In the genomic region with DNA sequence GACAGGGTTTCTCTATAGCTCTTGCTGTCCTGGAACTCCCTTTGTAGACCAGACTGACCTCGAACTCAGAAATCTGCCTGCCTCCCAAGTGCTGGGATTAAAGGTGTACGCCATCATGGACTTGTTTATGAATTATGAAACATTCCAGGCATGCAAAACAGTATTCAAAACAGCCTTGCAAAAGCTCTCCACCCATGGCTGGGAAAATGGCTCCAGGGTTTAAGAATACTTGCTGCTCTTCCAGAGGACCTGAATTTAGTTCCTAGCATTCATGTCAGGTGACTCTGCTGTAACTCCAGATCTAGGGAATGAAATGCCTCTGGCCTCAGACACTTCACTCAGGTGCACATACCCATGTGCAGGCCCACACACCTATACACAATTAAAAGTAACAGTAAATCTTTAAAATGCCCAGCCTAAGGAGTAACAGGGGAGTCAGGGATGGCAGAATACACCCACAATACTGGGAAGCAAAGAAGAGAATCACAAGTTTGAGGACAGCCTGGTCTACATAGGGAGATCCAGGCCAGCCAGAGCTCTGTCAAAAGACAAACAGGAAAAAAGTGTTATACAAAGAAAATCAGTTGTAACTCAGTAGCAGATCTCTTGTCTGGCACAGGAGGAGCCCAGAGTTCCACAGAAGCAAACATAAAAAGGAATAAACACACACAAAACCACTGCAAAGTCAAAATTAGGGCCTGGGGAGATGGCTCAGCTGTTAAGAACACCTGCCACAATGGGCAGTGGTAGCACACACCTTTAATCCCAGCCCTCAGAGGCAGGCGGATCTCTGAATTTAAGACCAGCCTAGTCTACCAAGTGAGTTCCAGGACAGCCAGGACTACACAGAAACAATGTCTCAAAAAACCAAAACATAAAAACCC, we compare ENCODE assay signal across 21 mouse cellular contexts. TPM values are rescaled to one million over a fixed set of nuclear protein-coding genes. Genes with fewer than 3 reads are reported as not detected.
DNase-seq lines count a peak whose midpoint lies in the region; ATAC-seq and TF ChIP-seq lines count a peak whose summit lies in the region.
"Had no signal": no experiment of that assay in that cellular context is flagged by ENCODE, and none has a peak within 500 bp of the region (broad histone marks: within the 10 kb centered on the region; RNA-seq: fewer than 3 reads in every experiment).

No protein-coding gene starts in this region.

- no peak for TF ChIP-seq POLR2A in myocyte (IDR thresholded peaks at IDR 0.05; ENCODE audit: insufficient read length, low read depth)

- H3K27me3 ChIP-seq in forebrain, embryonic 12.5 days, result no peaks in the 10 kb centered on the region
- H3K27me3 ChIP-seq in forebrain, embryonic 11.5 days (ENCODE audit: control insufficient read depth, insufficient read depth, low read length), result no peaks in the 10 kb centered on the region
- no peaks in the 10 kb centered on the region for H3K27me3 ChIP-seq in lung, postnatal 0 days (replicated peaks; ENCODE audit: insufficient read depth, low read length)
- no peaks in the 10 kb centered on the region for H3K27me3 ChIP-seq in myocyte (ENCODE audit: control insufficient read depth, insufficient read depth, insufficient read length)
- H3K27me3 ChIP-seq in hindbrain, embryonic 12.5 days, result no peaks in the 10 kb centered on the region
- H3K27me3 ChIP-seq: heart, embryonic 15.5 days; kidney, embryonic 15.5 days; limb, embryonic 12.5 days; neural tube, embryonic 13.5 days had no signal

- 60% methylated on average over 3 of the region's 3 CpGs for WGBS in forebrain, embryonic 12.5 days
- 69% methylated on average over 3 of the region's 3 CpGs for WGBS in forebrain, embryonic 11.5 days
- 54% methylated on average over 3 of the region's 3 CpGs for WGBS in lung, postnatal 0 days
- WGBS in hindbrain, embryonic 12.5 days, result 78% methylated on average over 3 of the region's 3 CpGs

- DNase-seq in forebrain, embryonic 11.5 days (ENCODE audit: low spot score), result no peak
- DNase-seq in lung, postnatal 0 days (ENCODE audit: low spot score), result peak; percentile 13
- no peak for DNase-seq in lung, postnatal 25 days (ENCODE audit: low spot score)
- peak; percentile 42 for DNase-seq in ZHBTc4 (ENCODE audit: low read depth, low spot score)
- DNase-seq in frontal cortex, postnatal 10 days (ENCODE audit: low spot score in 2 of 2), result no peak
- DNase-seq: adrenal gland, postnatal 25 days; cerebellum, postnatal 25 days; right cerebral cortex, postnatal 4 days had no signal

- no peak for ATAC-seq in forebrain, embryonic 12.5 days (ENCODE audit: low FRiP score)
- ATAC-seq in forebrain, embryonic 11.5 days (replicated peaks; ENCODE audit: low FRiP score), result no peak
- ATAC-seq in lung, postnatal 0 days, result no peak
- no peak for ATAC-seq in hindbrain, embryonic 12.5 days (ENCODE audit: low FRiP score)

- H3K36me3 ChIP-seq in forebrain, embryonic 12.5 days (replicated peaks), result peaks cover 50% of the 10 kb centered on the region
- peaks cover 13% of the 10 kb centered on the region; the same call in 1 of the 2 replicates for H3K36me3 ChIP-seq in forebrain, embryonic 11.5 days (ENCODE audit: control insufficient read depth, insufficient read depth, low read length)
- peaks cover 19% of the 10 kb centered on the region for H3K36me3 ChIP-seq in lung, postnatal 0 days (ENCODE audit: insufficient read depth, low read length)
- H3K36me3 ChIP-seq in myocyte (ENCODE audit: control insufficient read depth, insufficient read depth), result peaks cover 35% of the 10 kb centered on the region
- H3K36me3 ChIP-seq in hindbrain, embryonic 12.5 days, result peaks cover 36% of the 10 kb centered on the region

- H3K79me2 ChIP-seq in myocyte (ENCODE audit: control insufficient read depth, insufficient read depth), result peaks cover 15% of the 10 kb centered on the region

- H3K4me3 ChIP-seq in forebrain, embryonic 12.5 days (replicated peaks), result no peak overlapping the region
- H3K4me3 ChIP-seq in forebrain, embryonic 11.5 days (ENCODE audit: low read depth, low read length), result no peak overlapping the region
- H3K4me3 ChIP-seq in lung, postnatal 0 days (ENCODE audit: low read depth, low read length), result no peak overlapping the region
- no peak overlapping the region for H3K4me3 ChIP-seq in myocyte
- no peak overlapping the region for H3K4me3 ChIP-seq in hindbrain, embryonic 12.5 days
- H3K4me3 ChIP-seq: embryonic facial prominence, embryonic 10.5 days; heart, embryonic 15.5 days; kidney, embryonic 15.5 days; left cerebral cortex, adult 2 months; limb, embryonic 12.5 days; neural tube, embryonic 13.5 days had no signal

- no peaks in the 10 kb centered on the region for H3K9me3 ChIP-seq in forebrain, embryonic 12.5 days
- no peaks in the 10 kb centered on the region for H3K9me3 ChIP-seq in forebrain, embryonic 11.5 days (ENCODE audit: control insufficient read depth, low read length)
- H3K9me3 ChIP-seq in lung, postnatal 0 days (ENCODE audit: low read length), result no peaks in the 10 kb centered on the region
- no peaks in the 10 kb centered on the region for H3K9me3 ChIP-seq in hindbrain, embryonic 12.5 days (replicated peaks)
- H3K9me3 ChIP-seq: embryonic facial prominence, embryonic 10.5 days; heart, embryonic 15.5 days; kidney, embryonic 15.5 days; limb, embryonic 12.5 days; neural tube, embryonic 13.5 days had no signal

- no peak overlapping the region for H3K9ac ChIP-seq in forebrain, embryonic 12.5 days
- H3K9ac ChIP-seq in forebrain, embryonic 11.5 days (ENCODE audit: low read length), result no peak overlapping the region
- H3K9ac ChIP-seq in lung, postnatal 0 days (replicated peaks; ENCODE audit: low read depth), result no peak overlapping the region
- no peak overlapping the region for H3K9ac ChIP-seq in hindbrain, embryonic 12.5 days
- H3K9ac ChIP-seq: heart, embryonic 15.5 days; kidney, embryonic 15.5 days; limb, embryonic 12.5 days; neural tube, embryonic 13.5 days had no signal

- H3K4me1 ChIP-seq in forebrain, embryonic 12.5 days, result peaks cover 16% of the 10 kb centered on the region
- H3K4me1 ChIP-seq in forebrain, embryonic 11.5 days (replicated peaks; ENCODE audit: control insufficient read depth, insufficient read depth, low read length), result peaks cover 6% of the 10 kb centered on the region; the same call in 1 of the 2 replicates
- peaks cover 9% of the 10 kb centered on the region for H3K4me1 ChIP-seq in lung, postnatal 0 days (ENCODE audit: insufficient read depth, low read depth, low read length)
- peaks cover 13% of the 10 kb centered on the region for H3K4me1 ChIP-seq in hindbrain, embryonic 12.5 days

- TF ChIP-seq CTCF in lung, postnatal 0 days (IDR thresholded peaks at IDR 0.05), result no peak

- H3K27ac ChIP-seq in forebrain, embryonic 12.5 days, result 0 out of 2 replicates have a peak overlapping the region, but pooled peaks have one; percentile 8
- H3K27ac ChIP-seq in forebrain, embryonic 11.5 days (ENCODE audit: low read depth, low read length), result no peak overlapping the region
- peak overlapping the region; percentile 75 for H3K27ac ChIP-seq in lung, postnatal 0 days (ENCODE audit: low read length)
- no peak overlapping the region for H3K27ac ChIP-seq in hindbrain, embryonic 12.5 days
- H3K27ac ChIP-seq: embryonic facial prominence, embryonic 10.5 days; heart, embryonic 15.5 days; left cerebral cortex, adult 2 months; limb, embryonic 12.5 days; neural tube, embryonic 13.5 days had no signal

- H3K4me2 ChIP-seq in forebrain, embryonic 12.5 days, result no peak overlapping the region
- H3K4me2 ChIP-seq in forebrain, embryonic 11.5 days (ENCODE audit: low read depth, low read length, severe bottlenecking), result no peak overlapping the region
- H3K4me2 ChIP-seq in lung, postnatal 0 days (replicated peaks; ENCODE audit: low read depth, low read length), result no peak overlapping the region
- no peak overlapping the region for H3K4me2 ChIP-seq in myocyte (ENCODE audit: low read depth)
- H3K4me2 ChIP-seq in hindbrain, embryonic 12.5 days (replicated peaks), result no peak overlapping the region
- H3K4me2 ChIP-seq: heart, embryonic 15.5 days; kidney, embryonic 15.5 days; limb, embryonic 12.5 days; neural tube, embryonic 13.5 days had no signal

- H3ac ChIP-seq in myocyte (ENCODE audit: control insufficient read depth, insufficient read length), result no peak overlapping the region

- no peak for TF ChIP-seq EP300 in lung, postnatal 0 days (IDR thresholded peaks at IDR 0.05)

RNA-seq across cellular contexts. Expression of a gene that starts 5.7 kb away (rescaled TPM):
- polyA plus RNA-seq in forebrain, embryonic 12.5 days (2016; fragmentation: Nextera tagmentation; extraction: Ambion mirVana), result 0.22 TPM in 1 of 2 replicates, not detected in the other
- 0.31 and 0.37 TPM in 2 replicates for polyA plus RNA-seq in forebrain, embryonic 11.5 days (2014; fragmentation: Nextera tagmentation; extraction: Ambion mirVana)
- 3.2 and 4.3 TPM in 2 replicates for polyA plus RNA-seq in lung, postnatal 0 days (2015; fragmentation: Nextera tagmentation; extraction: Ambion mirVana)
- 0.12 TPM for polyA plus RNA-seq in myocyte (2012; fragmentation: generic; extraction: Trizol)
- 0.23 and 0.36 TPM in 2 replicates for polyA plus RNA-seq in hindbrain, embryonic 12.5 days (2016; fragmentation: Nextera tagmentation; extraction: Ambion mirVana)

RNA-seq across cellular contexts. Expression of a gene that starts 7.3 kb away (rescaled TPM):
- 1,399 and 1,518 TPM in 2 replicates for polyA plus RNA-seq in forebrain, embryonic 12.5 days (2016; fragmentation: Nextera tagmentation; extraction: Ambion mirVana)
- polyA plus RNA-seq in forebrain, embryonic 11.5 days (2014; fragmentation: Nextera tagmentation; extraction: Ambion mirVana), result 1,722 and 1,731 TPM in 2 replicates
- 2,947 and 3,302 TPM in 2 replicates for polyA plus RNA-seq in lung, postnatal 0 days (2015; fragmentation: Nextera tagmentation; extraction: Ambion mirVana)
- polyA plus RNA-seq in myocyte (2012; fragmentation: generic; extraction: Trizol), result 1,912 TPM
- 1,212 and 1,459 TPM in 2 replicates for polyA plus RNA-seq in hindbrain, embryonic 12.5 days (2016; fragmentation: Nextera tagmentation; extraction: Ambion mirVana)

RNA-seq across cellular contexts. Expression of a gene that starts 11.2 kb away (rescaled TPM):
- 68.3 and 73.5 TPM in 2 replicates for polyA plus RNA-seq in forebrain, embryonic 12.5 days (2016; fragmentation: Nextera tagmentation; extraction: Ambion mirVana)
- polyA plus RNA-seq in forebrain, embryonic 11.5 days (2014; fragmentation: Nextera tagmentation; extraction: Ambion mirVana), result 65.7 and 69.5 TPM in 2 replicates
- polyA plus RNA-seq in lung, postnatal 0 days (2015; fragmentation: Nextera tagmentation; extraction: Ambion mirVana), result 123 and 143 TPM in 2 replicates
- 51.4 TPM for polyA plus RNA-seq in myocyte (2012; fragmentation: generic; extraction: Trizol)
- polyA plus RNA-seq in hindbrain, embryonic 12.5 days (2016; fragmentation: Nextera tagmentation; extraction: Ambion mirVana), result 91.2 and 91.8 TPM in 2 replicates

RNA-seq across cellular contexts. Expression of a gene that starts 21.6 kb away (rescaled TPM):
- polyA plus RNA-seq in forebrain, embryonic 12.5 days (2016; fragmentation: Nextera tagmentation; extraction: Ambion mirVana), result 0.24 TPM in 1 of 2 replicates, not detected in the other
- not detected in 2 replicates for polyA plus RNA-seq in forebrain, embryonic 11.5 days (2014; fragmentation: Nextera tagmentation; extraction: Ambion mirVana)
- not detected in 2 replicates for polyA plus RNA-seq in lung, postnatal 0 days (2015; fragmentation: Nextera tagmentation; extraction: Ambion mirVana)
- not detected for polyA plus RNA-seq in myocyte (2012; fragmentation: generic; extraction: Trizol)
- polyA plus RNA-seq in hindbrain, embryonic 12.5 days (2016; fragmentation: Nextera tagmentation; extraction: Ambion mirVana), result 0.27 TPM in 1 of 2 replicates, not detected in the other
- polyA plus RNA-seq: activated CD4-positive, CD25-positive, alpha-beta regulatory T cell, adult 4 months; embryonic facial prominence, embryonic 10.5 days; heart, embryonic 15.5 days; intestine, embryonic 14.5 days; kidney, embryonic 15.5 days; limb, embryonic 12.5 days; neural tube, embryonic 13.5 days had no signal

RNA-seq across cellular contexts. Expression of a gene that starts 21.7 kb away (rescaled TPM):
- polyA plus RNA-seq in forebrain, embryonic 12.5 days (2016; fragmentation: Nextera tagmentation; extraction: Ambion mirVana), result not detected in 2 replicates
- polyA plus RNA-seq in forebrain, embryonic 11.5 days (2014; fragmentation: Nextera tagmentation; extraction: Ambion mirVana), result not detected in 2 replicates
- not detected in 2 replicates for polyA plus RNA-seq in lung, postnatal 0 days (2015; fragmentation: Nextera tagmentation; extraction: Ambion mirVana)
- polyA plus RNA-seq in myocyte (2012; fragmentation: generic; extraction: Trizol), result not detected
- not detected in 2 replicates for polyA plus RNA-seq in hindbrain, embryonic 12.5 days (2016; fragmentation: Nextera tagmentation; extraction: Ambion mirVana)
- polyA plus RNA-seq: activated CD4-positive, CD25-positive, alpha-beta regulatory T cell, adult 4 months; embryonic facial prominence, embryonic 10.5 days; heart, embryonic 15.5 days; hindbrain, embryonic 11.5 days; intestine, embryonic 14.5 days; kidney, embryonic 15.5 days; limb, embryonic 12.5 days; neural tube, embryonic 13.5 days; thymus, postnatal 0 days had no signal

Comparison
In these comparisons a context has a peak if more than half of its experiments do, and no peak if none do; other contexts are left out.
1. H3K27ac ChIP-seq: peak in forebrain, embryonic 12.5 days (single experiment) and lung, postnatal 0 days (single experiment); none in forebrain, embryonic 11.5 days (single experiment) and hindbrain, embryonic 12.5 days (single experiment).
2. DNase-seq: peak in lung, postnatal 0 days (single experiment) and ZHBTc4 (single experiment); none in forebrain, embryonic 11.5 days (single experiment), lung, postnatal 25 days (single experiment) and frontal cortex, postnatal 10 days (0 of 2).